Mouse (Mus musculus): ENCODE measurements around the gene Gm20388.

Gene Gm20388

DNA sequence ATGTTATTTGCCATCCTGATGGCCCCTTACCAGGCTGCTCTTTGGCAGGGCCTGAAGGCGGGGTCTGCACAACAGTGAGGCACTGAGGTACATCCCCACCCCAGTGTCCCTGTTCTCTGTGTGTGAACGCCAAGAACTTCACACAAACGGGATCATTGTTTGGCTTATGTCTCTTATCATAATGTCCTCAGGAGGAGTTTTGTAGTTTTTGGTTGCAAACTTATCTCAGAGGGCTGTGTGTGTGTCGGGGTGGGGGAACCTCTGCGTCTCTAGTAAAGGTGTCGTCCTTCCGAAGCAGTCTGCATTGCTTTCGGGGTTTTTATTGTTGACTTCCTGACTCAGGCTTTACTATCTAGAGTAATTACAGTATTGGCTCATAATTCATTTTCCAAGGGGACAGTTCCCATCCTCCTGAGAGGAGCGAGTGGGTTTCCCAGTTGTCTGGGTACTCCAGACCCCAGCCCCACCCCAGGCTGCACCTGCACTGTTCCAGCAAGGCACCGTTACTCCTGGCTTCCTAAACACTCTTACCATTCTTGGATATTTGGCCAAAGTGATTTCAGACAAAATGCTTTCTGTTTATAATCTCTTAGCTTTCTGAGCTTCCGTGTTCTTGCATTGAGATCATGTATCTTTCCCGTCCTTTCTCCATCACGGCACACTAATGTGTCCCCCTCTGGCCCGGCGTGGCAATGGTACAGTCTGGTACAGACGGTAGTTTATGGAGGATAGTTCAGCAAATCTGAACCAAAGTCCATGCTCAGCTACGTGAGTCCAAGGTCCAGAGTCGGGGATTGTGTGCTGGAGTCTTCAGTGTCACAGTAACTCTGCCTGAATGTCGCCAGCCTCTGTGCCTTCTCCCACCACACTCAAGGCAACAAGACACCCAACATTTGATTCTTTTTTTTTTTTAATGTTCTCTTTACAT, 3909.3 kb downstream of the Gm20388 start:
- no peak for DNase-seq (ENCODE audit: low spot score in 2 of 2)

DNA sequence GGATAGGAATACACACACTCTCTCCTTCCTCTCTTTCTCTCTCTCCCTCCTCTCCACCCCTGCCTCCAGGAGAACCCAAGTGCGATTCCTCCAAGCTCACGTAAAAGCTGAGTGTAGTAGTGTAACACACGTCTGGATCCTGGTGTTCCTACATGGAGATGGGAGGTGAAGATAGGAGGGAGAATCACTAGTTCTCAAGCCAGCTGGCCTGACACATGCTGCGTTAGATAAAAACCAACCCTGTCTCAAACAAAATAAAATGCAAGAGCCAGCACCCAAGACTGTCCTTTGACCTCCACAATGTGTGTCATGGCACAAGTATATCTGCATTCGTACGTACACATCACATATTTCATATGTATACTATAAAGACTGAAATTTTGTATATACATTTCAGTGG, 3910.1 kb downstream of the Gm20388 start:
- DNase-seq (ENCODE audit: low spot score in 2 of 2) = no peak

DNA sequence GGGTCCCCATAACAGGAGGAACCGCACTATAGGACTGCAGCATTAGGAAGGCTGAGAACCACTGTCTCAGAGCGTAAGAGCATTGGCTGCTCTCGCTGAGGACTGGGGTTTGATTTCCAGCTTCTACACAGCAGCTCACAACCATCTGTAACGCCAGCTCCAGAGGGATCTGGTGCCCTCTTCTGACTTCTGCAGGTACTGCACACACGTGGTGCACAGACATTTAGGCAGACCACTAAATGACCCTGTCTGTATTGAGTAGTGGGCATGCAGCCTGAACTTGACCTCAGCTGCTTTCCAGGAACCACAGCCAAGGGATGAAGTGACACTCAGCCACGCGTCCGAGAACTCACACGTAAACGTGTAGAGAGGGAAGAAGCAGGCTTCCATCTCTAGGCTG, 3912.5 kb downstream of the Gm20388 start:
- peak in 1 of 2 experiments; percentile 16 for DNase-seq (ENCODE audit: low spot score in 2 of 2)

DNA sequence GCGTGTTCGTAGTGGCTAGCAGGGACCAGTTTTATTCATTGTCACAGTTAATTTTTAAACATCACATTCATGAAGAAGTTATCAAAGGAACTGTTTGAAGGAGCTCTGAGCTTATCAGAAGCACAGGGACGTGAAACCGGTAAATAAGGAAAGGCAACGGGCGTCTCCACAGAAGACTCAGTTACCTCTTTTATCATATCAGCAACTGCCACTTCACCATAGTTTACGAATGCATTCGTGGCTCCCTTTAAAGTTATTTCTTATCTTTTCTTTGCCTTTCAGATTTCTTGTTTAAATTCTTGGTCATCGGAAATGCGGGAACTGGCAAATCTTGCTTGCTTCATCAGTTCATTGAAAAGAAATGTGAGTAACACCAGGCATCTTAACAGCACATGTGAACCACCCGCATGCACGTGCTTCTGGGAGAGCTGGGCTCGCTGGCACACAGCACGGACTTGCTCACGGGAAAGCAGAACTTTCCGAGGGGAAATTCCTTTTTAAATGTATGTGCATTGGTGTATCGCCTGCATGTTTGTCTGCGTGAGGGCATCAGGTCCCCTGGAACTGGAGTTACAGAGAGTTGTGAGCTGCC, 3913.0 kb downstream of the Gm20388 start:
- DNase-seq (ENCODE audit: low spot score in 2 of 2) = no peak

DNA sequence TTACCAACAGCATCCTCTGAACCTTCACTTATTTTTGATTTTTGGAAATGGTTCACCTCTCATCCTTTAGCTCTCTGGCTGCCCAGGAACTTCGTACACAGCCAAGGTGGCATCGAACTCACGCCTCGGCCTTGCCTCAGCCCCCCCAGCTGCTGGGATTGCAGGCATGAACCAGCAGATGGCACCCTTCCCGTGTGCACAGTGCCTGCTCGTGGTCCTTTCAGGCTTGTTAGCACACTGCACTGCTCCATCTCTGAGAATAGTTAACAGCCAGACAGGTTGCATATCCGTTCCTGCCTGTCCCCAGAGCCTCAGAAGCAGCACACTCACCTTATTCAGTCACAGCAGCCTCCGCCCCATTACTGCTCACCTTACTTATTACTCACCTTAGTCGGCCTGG, 3915.4 kb downstream of the Gm20388 start:
- DNase-seq (ENCODE audit: low spot score in 2 of 2) = no peak

DNA sequence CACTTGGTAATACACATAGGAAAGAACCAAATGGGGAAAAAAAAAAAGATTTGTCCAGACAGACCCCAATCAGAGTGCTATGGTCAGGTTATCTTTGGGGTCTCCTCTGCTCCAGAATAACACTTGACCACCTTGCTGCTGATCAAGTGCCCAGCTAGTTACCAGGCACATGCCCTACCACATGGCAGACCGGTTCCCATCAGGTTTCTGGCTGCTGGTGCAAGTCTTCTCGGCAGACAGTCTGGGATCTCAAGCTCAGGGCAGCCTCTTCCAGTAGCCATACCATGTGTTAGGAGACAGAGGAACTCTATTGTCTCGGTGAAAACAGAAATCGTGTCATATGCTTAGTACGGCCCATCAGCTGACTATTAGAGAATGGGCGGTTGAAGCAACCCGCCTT, 3916.1 kb downstream of the Gm20388 start:
- no peak for DNase-seq (ENCODE audit: low spot score in 2 of 2)

DNA sequence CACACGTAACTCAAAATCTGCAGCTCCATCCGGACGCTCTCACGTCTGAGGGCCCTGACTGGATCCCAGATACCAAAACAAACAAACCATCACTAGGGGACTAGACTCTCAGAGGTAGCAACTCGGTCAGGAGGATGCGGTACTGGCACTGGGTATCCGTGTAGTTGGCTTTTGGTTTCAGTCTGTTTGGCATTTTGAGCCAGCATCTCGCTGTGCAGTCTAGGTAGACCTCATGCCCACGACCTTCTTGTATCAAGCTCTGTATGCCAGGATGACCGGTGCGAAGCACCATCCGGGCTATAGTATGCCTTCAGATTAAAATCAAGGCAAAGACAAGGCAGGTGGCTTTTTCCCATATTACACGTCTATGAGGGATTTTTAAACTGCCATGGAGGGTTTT, 3916.9 kb downstream of the Gm20388 start:
- no peak for DNase-seq (ENCODE audit: low spot score in 2 of 2)

DNA sequence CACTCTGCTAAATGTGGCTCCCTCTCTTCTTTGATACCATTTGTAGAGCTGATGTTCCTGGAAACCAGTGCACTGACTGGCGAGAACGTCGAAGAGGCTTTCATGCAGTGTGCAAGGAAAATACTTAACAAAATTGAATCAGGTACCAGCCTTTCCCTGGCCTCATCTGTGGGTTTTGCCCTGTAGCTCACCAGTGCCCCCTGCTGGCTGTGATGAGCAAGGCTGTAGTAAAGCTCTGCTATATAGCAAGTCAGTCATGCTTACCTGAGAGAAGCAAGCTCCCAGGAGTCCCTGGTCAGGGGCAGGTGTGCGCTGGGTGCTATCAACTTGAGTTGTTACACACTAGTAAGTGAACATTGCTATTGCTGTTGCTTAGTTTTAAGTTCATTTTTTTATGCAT, 3922.1 kb downstream of the Gm20388 start:
- peak; percentile 34 to 44 for DNase-seq (ENCODE audit: low spot score in 2 of 2)

DNA sequence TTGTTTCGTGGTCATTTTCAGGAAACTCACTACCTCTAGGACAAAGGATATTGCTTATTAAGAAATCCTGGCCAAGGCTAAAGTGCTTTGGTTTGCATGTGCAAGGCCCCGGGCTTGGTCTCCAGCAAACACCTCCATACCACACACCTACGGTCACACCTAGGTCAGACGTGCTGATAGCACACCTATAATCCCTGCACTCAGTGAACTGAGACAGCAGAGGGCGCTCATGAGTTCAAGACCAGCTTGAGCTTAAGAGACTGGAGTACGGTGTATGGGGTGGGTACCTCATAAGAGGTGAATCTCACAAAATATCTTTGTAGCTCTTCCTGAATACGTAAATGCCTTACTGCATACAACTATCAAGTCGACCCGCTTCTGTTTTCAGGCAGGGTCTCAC, 3924.8 kb downstream of the Gm20388 start:
- DNase-seq (ENCODE audit: low spot score in 2 of 2) = peak; percentile 39 to 59

DNA sequence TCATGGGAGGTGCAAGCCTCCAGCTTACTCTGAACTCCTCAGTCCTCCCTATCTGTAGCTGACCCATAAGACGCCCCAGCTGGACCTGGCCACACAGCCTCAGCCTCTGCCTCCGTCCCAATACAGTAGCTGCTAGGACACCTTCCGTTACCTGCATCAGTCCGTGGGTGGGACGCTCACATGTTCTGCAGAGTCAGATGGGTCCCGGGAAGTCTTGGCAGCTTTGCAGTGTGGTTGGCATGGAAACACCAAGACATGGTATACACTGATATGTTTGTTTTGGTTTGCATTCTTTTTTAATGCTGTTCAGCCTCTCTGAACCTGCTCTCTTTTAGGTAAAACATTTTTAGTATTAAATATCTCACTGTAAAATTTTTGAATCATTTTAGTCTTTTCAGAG, 3925.7 kb downstream of the Gm20388 start:
- no peak for DNase-seq (ENCODE audit: low spot score in 2 of 2)

DNA sequence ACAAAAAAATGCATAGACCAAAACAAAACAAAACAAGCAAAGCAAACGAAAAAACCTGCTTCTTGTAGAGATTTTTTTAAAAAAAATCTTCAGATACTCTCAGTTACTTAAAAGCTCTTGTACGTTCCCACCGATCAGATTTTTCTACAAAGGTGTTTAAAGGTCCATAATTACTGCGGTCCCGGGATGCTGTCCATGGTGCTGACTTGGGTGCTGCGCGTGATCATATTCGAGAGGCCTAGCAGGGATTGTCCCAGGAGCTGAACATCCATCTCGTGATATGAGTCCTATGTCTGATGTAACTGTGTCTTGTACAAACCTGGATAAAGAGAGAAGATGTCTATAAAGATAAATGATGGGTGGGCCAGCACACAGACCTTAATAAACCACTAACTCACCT, 3927.9 kb downstream of the Gm20388 start:
- DNase-seq (ENCODE audit: low spot score in 2 of 2) = no peak

DNA sequence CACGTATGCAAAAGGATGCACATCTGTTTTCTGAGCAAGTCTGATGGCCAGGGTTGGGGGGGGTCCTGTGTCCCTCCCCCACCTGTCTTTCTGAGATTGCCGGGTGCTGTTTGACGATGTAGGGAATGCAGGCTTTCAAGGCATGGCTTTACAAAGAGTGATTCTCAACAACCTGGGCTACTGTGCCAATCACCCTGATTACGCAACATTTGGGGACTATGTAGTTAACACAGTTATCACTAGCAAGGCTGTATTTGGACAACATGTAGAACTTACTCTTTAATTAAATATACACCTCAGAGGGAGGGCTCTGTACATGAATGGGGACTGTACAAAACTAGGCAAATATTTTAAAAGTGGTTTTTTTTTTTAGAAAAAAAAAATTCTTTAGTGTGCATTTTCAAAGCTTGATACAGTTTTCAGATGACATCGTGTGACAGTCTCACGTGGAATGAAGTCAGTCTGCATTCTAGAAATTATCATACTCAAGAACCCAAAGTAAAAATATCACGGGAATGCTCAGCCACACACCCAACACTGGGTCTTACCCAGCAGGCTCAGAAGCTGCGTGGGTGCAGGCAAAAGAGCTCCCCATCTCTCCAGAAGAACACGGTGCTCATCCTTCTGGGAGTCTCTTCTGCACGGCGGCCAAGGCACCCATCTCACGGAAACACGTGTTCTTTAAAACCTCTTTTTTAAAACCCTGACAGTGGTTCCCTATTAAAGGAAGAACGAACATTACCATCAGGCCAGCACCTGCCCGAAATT, 3930.1 kb downstream of the Gm20388 start:
- DNase-seq (ENCODE audit: low spot score in 2 of 2) = no peak

DNA sequence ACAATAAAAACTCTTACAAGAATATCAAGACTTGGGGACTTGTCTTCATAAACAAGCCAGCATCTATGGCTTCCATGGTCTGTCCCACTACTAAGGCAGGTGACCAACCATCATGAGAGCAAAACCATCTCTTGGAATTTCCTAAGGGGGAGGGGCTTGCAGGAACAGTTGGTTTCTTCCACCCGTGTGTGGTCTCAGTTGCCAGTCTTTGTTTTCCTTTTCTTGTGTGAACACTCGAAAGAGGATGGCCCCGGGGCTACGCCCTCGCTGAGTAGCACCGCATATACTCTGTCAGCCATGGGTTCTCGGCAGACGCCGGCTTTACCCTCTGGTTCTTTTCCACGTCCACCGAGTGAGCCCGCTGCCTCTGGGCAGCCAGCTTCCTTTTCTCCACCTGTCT, 3931.4 kb downstream of the Gm20388 start:
- no peak for DNase-seq (ENCODE audit: low spot score in 2 of 2)

DNA sequence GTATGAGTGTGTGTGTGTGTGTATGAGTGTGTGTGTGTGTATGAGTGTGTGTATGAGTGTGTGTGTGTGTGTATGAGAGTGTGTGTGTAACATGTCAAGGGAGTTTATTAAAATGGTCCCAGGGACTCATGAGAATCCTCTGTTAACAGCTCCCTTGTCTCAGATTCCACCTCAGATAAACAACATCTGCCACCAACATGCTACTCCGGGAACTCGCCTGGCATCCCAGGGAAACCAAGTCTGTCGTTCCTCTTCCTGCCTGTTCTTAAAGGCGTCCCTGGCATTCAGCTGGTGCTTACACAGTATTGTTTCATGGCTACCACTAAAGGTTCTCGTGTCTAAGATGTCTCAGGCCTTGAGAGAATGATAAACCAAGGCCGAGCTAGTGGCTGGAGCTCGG, 3933.7 kb downstream of the Gm20388 start:
- DNase-seq (ENCODE audit: low spot score in 2 of 2) = no peak

DNA sequence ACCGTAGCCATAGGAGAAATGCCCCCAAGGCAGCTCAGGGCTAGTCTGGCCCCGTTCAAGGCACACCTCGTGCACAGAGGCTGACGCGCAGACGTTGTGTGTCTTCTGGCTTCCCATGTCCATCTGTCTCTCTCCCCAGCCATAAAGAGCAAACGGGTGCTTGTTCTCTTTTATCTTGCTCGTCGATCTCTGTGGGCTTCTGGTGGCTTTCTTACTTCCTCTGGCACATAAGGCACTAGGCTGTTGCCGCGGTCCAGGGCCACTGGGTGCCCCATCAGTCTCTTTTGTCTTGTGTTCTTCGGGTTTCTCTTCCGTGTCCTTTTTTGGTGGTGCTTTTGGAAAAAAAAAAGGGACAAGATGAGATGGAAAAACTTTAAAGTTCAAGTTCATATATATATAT, 3934.5 kb downstream of the Gm20388 start:
- no peak for DNase-seq (ENCODE audit: low spot score in 2 of 2)

DNA sequence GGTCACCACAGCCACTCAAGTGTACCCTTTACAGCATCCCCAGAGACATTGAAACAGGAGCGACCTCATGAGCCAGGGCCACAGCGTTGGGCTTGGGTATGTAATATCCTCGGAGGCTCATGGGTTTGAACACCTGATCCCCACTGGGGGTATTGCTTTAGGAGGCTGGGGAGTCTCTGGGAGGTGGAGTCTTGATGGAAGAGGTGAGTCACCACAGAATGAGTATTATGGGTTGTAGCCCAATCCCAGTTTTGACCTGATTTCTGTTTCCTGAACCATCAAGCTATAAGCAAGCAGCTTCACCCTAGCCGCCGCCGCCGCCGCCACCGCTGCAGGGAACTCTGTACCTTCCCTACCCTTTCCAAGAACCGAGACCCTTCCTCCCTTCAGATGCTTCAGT, 3935.3 kb downstream of the Gm20388 start:
- no peak for DNase-seq (ENCODE audit: low spot score in 2 of 2)

DNA sequence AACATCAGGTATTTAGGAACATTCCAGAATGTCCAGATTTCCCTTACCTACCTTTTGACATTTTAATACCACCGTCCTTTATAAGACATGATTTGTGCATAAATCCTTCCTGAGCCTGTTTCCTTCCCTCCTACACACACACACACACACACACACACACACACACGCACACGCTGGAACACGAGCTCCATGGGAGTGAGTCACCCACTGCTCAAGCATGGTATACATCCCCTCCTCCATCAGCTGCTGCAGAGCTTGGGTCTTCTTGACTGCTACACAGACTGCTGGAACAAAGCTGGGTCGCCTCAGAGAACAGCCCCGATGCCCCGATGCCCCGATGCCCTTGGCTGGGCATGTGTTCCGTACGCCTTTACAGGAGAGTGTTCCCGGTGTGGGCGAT, 3935.9 kb downstream of the Gm20388 start:
- no peak for DNase-seq (ENCODE audit: low spot score in 2 of 2)

DNA sequence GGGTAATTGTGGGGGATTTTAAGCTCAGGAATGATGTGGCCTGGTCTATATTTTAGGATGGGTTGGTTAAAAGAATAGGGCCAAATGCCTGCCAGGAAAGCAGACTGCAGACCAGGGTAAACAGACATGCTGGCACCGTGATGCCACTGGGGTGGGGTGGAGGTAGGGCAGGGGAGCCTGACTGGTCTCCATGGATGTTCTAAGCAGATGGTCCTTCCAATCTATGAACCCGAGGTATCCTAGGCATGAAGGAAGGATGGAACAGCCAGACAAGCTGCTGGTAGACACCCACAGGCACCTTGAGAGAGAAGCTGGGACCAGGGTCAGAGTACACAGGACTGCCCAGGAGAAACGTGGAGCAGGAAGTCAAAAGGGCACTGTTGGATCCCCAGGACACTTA, 3936.9 kb downstream of the Gm20388 start:
- DNase-seq (ENCODE audit: low spot score in 2 of 2) = no peak

DNA sequence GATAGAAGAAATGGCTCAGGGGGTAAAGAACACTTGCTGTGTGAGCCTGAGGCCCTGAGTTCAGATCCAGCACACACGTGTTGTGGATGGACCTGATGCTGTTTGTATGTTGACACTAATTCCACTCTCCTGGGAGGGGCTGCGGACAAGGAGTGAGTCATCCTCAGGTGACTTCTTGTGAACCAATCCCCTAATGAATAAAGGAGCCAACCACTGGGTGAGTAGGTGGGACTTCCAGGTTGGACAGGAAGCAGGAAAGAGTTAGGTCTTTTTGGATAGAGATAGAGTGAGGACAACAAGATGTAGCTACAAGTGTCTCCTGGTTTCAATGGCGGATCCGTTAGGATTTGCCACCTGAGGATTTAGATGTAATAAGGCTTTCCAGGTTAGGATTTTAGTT, 3938.7 kb downstream of the Gm20388 start:
- DNase-seq (ENCODE audit: low spot score in 2 of 2) = no peak

DNA sequence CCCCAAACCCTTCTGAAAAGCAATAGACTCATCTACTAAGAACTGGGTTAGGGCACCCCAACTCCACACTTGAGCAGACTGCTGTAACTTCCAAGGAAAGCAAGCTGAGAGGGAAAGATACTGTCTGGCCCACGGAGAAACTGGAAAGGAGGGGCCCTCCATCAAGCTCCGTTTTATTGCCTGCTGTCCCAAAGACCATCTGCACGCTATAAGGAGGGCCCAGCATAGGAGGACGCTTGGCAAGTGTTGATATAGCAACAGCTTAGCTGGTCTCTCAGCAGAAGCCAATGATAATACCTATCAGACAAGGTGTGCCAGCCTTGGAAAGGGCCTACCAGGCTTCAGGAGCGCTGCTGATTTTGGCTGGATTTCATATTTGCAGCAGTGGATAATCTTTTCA, 3940.9 kb downstream of the Gm20388 start:
- no peak for DNase-seq (ENCODE audit: low spot score in 2 of 2)

DNA sequence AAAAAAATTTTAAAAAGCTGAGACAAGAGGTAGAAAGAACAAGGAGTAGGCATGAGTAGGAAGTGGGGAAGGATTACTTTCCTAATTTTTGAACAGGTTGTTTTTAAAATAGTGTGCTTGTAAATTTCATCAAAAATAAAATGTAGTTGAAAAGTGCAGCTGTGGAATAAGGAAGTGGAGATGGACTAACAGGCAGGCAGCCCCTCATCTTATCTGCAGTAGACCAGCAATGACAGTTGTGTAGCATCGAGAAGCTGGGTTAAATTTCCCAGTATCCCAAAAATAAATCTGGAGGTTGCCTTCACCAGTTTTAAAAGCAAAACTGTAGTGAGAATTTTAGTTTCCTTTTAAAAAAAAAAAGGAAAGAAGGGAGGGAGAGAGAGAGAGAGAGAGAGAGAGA, 3943.6 kb downstream of the Gm20388 start:
- DNase-seq (ENCODE audit: low spot score in 2 of 2) = no peak

DNA sequence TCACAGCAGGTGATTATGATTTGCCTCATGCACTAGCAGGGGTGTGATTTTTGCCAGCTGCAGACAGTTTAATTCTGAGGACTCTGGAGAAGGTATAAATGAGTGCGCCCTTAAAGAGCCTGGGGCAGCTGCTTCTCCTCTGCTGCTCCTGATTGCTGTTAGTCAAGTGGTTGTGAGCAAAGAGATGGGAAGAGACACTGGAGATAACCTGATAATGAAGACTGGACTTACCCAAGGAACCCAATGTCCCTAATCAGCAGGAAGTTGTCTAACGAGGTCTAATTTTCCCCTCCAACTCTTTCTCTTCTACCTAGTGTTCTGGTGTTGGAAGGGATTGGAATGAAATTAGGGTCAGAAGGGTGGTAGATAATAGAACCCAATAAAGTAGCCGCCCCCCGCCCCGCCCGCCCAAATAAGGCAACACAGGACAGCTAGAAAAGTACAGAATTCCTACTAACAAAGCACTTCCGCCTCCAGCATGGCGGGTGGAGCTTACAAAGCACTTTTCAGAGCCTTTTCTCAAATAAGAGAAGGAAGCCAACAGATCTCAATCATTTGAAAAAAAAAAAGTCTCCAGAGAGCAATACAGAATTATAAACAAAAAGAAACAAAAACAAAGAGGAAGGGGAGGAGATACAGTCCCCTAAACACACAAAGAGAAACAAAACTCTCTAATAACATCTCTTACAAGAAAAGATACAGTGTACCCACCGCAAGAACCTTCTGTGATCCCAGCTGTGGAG, 3944.3 kb downstream of the Gm20388 start:
- DNase-seq (ENCODE audit: low spot score in 2 of 2) = no peak
